Mouse (Mus musculus) thymus, adult 2 months (tissue): ENCODE results near the gene Vsx2. TPM values are rescaled to one million over a fixed set of nuclear protein-coding genes. Genes with fewer than 3 reads are reported as not detected.

Source experiments
- DNase-seq: peaks from one replicate; pipeline ENCODE4 v3.0.0; 2021
- H3K27ac ChIP-seq: fragments of 200-500 bp; 2 replicates; pipeline ENCODE4 v1.5.1; 2012; ENCODE audit warnings: low read length, control low read depth; ENCODE audit not compliant: control insufficient read depth, insufficient read depth
- H3K27me3 ChIP-seq: fragments of 200-500 bp; 2 replicates; pipeline ENCODE4 v1.6.1; 2012; ENCODE audit warnings: mild to moderate bottlenecking, low read length, moderate library complexity, mixed read lengths; ENCODE audit not compliant: control insufficient read depth, insufficient read depth
- H3K36me3 ChIP-seq: fragments of 200-500 bp; 2 replicates; pipeline ENCODE4 v1.6.1; 2012; ENCODE audit warnings: mild to moderate bottlenecking, low read length, moderate library complexity; ENCODE audit not compliant: control insufficient read depth, insufficient read depth
- H3K4me1 ChIP-seq: fragments of 200-500 bp; replicated peaks from 2 replicates; pipeline ENCODE4 v1.6.1; 2012; ENCODE audit warnings: low read length; ENCODE audit not compliant: control insufficient read depth, insufficient read depth
- H3K4me3 ChIP-seq: fragments of 200-500 bp; 2 replicates; pipeline ENCODE4 v1.5.1; 2012; ENCODE audit warnings: mild to moderate bottlenecking, low read length, control low read depth, moderate library complexity; ENCODE audit not compliant: control insufficient read depth, insufficient read depth
- CTCF ChIP-seq: fragments of 200-500 bp; IDR thresholded peaks from 2 replicates; pipeline ENCODE4 v1.5.1; 2012; ENCODE audit warnings: mild to moderate bottlenecking, control low read depth, low read length, moderate library complexity, borderline replicate concordance; ENCODE audit not compliant: control insufficient read depth, poor library complexity, insufficient read depth; ENCODE audit errors: extremely low read depth
- POLR2A ChIP-seq: fragments of 200-500 bp; IDR thresholded peaks from 2 replicates; pipeline ENCODE4 v1.6.1; 2012; ENCODE audit warnings: mild to moderate bottlenecking, low read length, control low read depth, moderate library complexity; ENCODE audit not compliant: control insufficient read depth, poor library complexity, insufficient read depth; ENCODE audit errors: extremely low read depth
- WGBS: fragments of 180-500 bp; shearing (Covaris S2); methylation state at CpG from one replicate; pipeline ENCODE4 v1.1.7; 2018; 5-methylcytosine and 5-hydroxymethylcytosine counted together
- polyA plus RNA-seq: library from polyadenylated mRNA; depleted of rRNA; stranded (reverse); fragments of >200 nt; gene quantifications from 2 replicates; pipeline ENCODE4 v1.2.3, GENCODE M21; 2012

Gene Vsx2
- polyA plus RNA-seq, 1 experiment: 0.70 TPM

GRCm38 (mm10) chr12:84572341-84572720 is 2.8 kb downstream of the Vsx2 start:
- H3K4me3 ChIP-seq: no peak overlapping the region
- no peak for DNase-seq
- H3K27ac ChIP-seq: no peak overlapping the region
- peaks cover 30% of the 10 kb centered on the region for H3K4me1 ChIP-seq
- no peaks in the 10 kb centered on the region for H3K36me3 ChIP-seq
- WGBS: 21% methylated on average over 7 of the region's 7 CpGs
- TF ChIP-seq CTCF (no peak), POLR2A (no peak)
- H3K27me3 ChIP-seq: peaks cover 23% of the 10 kb centered on the region

- Histone ChIP-seq H3K27me3 (peaks cover 23% of the 10 kb centered on the region), H3K4me3 (no peak overlapping the region), H3K27ac (no peak overlapping the region), H3K4me1 (peaks cover 30% of the 10 kb centered on the region), H3K36me3 (no peaks in the 10 kb centered on the region)
- TF ChIP-seq CTCF (no peak), POLR2A (no peak)
- no peak for DNase-seq
- 46% methylated on average over 7 of the region's 7 CpGs for WGBS
Observed at GRCm38 (mm10) chr12:84573094-84573493, 3.5 kb downstream of the Vsx2 start.

GRCm38 (mm10) chr12:84577768-84578439 is 8.3 kb downstream of the Vsx2 start:
- Histone ChIP-seq H3K4me3 (no peak overlapping the region), H3K27ac (no peak overlapping the region), H3K27me3 (no peaks in the 10 kb centered on the region; the same call in 1 of the 2 replicates), H3K36me3 (no peaks in the 10 kb centered on the region), H3K4me1 (peaks cover 7% of the 10 kb centered on the region)
- 77% methylated on average over 11 of the region's 11 CpGs for WGBS
- DNase-seq: no peak
- no peak for TF ChIP-seq POLR2A
- TF ChIP-seq CTCF: no peak

GRCm38 (mm10) chr12:84578440-84578770 is 8.8 kb downstream of the Vsx2 start:
- H3K27ac ChIP-seq: no peak overlapping the region
- TF ChIP-seq CTCF (no peak), POLR2A (no peak)
- H3K4me1 ChIP-seq: peaks cover 5% of the 10 kb centered on the region
- no peaks in the 10 kb centered on the region; the same call in 1 of the 2 replicates for H3K27me3 ChIP-seq
- no peak overlapping the region for H3K4me3 ChIP-seq
- WGBS: 62% methylated on average over 5 of the region's 5 CpGs
- H3K36me3 ChIP-seq: no peaks in the 10 kb centered on the region
- DNase-seq: no peak

- Histone ChIP-seq H3K27ac (no peak overlapping the region), H3K4me1 (no peaks in the 10 kb centered on the region), H3K27me3 (no peaks in the 10 kb centered on the region; the same call in 1 of the 2 replicates), H3K36me3 (no peaks in the 10 kb centered on the region), H3K4me3 (no peak overlapping the region)
- 94% methylated on average over 2 of the region's 2 CpGs for WGBS
- no peak for DNase-seq
- TF ChIP-seq POLR2A: no peak
- no peak for TF ChIP-seq CTCF
Observed at GRCm38 (mm10) chr12:84581285-84581684, 11.7 kb downstream of the Vsx2 start.

GRCm38 (mm10) chr12:84589825-84590761 is 20.5 kb downstream of the Vsx2 start:
- DNase-seq: peak; percentile 92
- peak overlapping the region; percentile 18 for H3K4me3 ChIP-seq
- WGBS: 2% methylated on average over 54 of the region's 54 CpGs
- no peak overlapping the region for H3K27ac ChIP-seq
- TF ChIP-seq POLR2A (no peak), CTCF (peak; percentile 100)
- H3K36me3 ChIP-seq: no peaks in the 10 kb centered on the region
- peaks cover 5% of the 10 kb centered on the region for H3K4me1 ChIP-seq
- no peaks in the 10 kb centered on the region for H3K27me3 ChIP-seq

GRCm38 (mm10) chr12:84598324-84598723 is 28.8 kb downstream of the Vsx2 start:
- Histone ChIP-seq H3K27ac (no peak overlapping the region), H3K27me3 (no peaks in the 10 kb centered on the region), H3K4me3 (no peak overlapping the region), H3K4me1 (no peaks in the 10 kb centered on the region), H3K36me3 (no peaks in the 10 kb centered on the region)
- TF ChIP-seq POLR2A: no peak
- TF ChIP-seq CTCF: no peak
- DNase-seq: no peak
- 46% methylated on average over 8 of the region's 8 CpGs for WGBS
